Comparison of ENCODE assay signal across 8 mouse cellular contexts in genomic region chr9:53990921-53991320, GRCm38 (mm10). TPM values are rescaled to one million over a fixed set of nuclear protein-coding genes. Genes with fewer than 3 reads are reported as not detected.
DNase-seq lines count a peak whose midpoint lies in the region; ATAC-seq and TF ChIP-seq lines count a peak whose summit lies in the region.

No protein-coding gene starts in this region.

- no peak for TF ChIP-seq POLR2A in heart, adult 2 months (IDR thresholded peaks at IDR 0.05; ENCODE audit: insufficient read depth, low read depth, low read length)
- TF ChIP-seq POLR2A in CH12.LX (IDR thresholded peaks at IDR 0.05; ENCODE audit: low read depth, low read length): no peak

- H3K9ac ChIP-seq in heart, adult 2 months (ENCODE audit: low read depth, low read length): no peak overlapping the region
- H3K9ac ChIP-seq in CH12.LX (ENCODE audit: insufficient read depth, low read depth): no peak overlapping the region
- H3K9ac ChIP-seq in midbrain, postnatal 0 days (replicated peaks; ENCODE audit: low read length, poor library complexity, severe bottlenecking): no peak overlapping the region

- TF ChIP-seq EP300 in heart, adult 2 months (IDR thresholded peaks at IDR 0.05; ENCODE audit: insufficient read depth, low read depth, low read length): no peak
- no peak for TF ChIP-seq EP300 in CH12.LX (IDR thresholded peaks at IDR 0.05; ENCODE audit: low read length)

- dilution Hi-C loops in CH12.LX (cut with MboI; ENCODE audit: extremely low pct_ligation_motif_present, extremely low pct_unique_long_range_greater_than_20kb, low sequenced_read_pairs): no loop called here

- ATAC-seq in granulocyte monocyte progenitor cell, adult 5-6 weeks (replicated peaks; ENCODE audit: poor library complexity, severe bottlenecking): peak; percentile 70
- ATAC-seq in midbrain, postnatal 0 days (ENCODE audit: low FRiP score): peak; percentile 68; the same call in 1 of the 2 replicates
- no peak for ATAC-seq in inflammation-experienced regulatory T-cells, adult 6 months

- peak; percentile 90 for TF ChIP-seq CTCF in heart, adult 2 months (IDR thresholded peaks at IDR 0.05)
- TF ChIP-seq CTCF in CH12.LX (conservative IDR thresholded peaks at IDR 0.05 in 1 of 2, IDR thresholded peaks at IDR 0.05 in 1 of 2; ENCODE audit: low read depth in 2 of 2, low read length in 2 of 2): peak in 1 of 2 experiments; percentile 91; a peak in 3 of 4 replicates
- peak; percentile 96 for TF ChIP-seq CTCF in midbrain, postnatal 0 days (IDR thresholded peaks at IDR 0.05)

- 2% methylated on average over 3 of the region's 3 CpGs for WGBS in heart, adult 2 months
- 4% methylated on average over 3 of the region's 3 CpGs for WGBS in heart, embryonic 10.5 days
- WGBS in midbrain, postnatal 0 days: 6% methylated on average over 3 of the region's 3 CpGs

- in situ Hi-C loops in CH12.LX (cut with MboI; ENCODE audit: low pct_ligation_motif_present, low pct_unique_long_range_greater_than_20kb, low sequenced_read_pairs): loop anchor here (10.0 kb wide), 1 partner anchor 344 kb away; no protein-coding TSS in a partner anchor

- no peaks in the 10 kb centered on the region for H3K27me3 ChIP-seq in heart, adult 2 months (ENCODE audit: control insufficient read depth, insufficient read depth, low read length)
- H3K27me3 ChIP-seq in heart, embryonic 10.5 days (ENCODE audit: insufficient read depth, poor library complexity, severe bottlenecking): 0 out of 2 replicates have a peak, but pooled peaks cover 8% of the 10 kb centered on the region
- H3K27me3 ChIP-seq in CH12.LX (replicated peaks): peaks cover 3% of the 10 kb centered on the region
- H3K27me3 ChIP-seq in midbrain, postnatal 0 days (ENCODE audit: insufficient read depth, low read length): no peaks in the 10 kb centered on the region

- H3K4me2 ChIP-seq in CH12.LX (ENCODE audit: insufficient read depth, low read depth, poor library complexity, severe bottlenecking): no peak overlapping the region
- H3K4me2 ChIP-seq in midbrain, postnatal 0 days (ENCODE audit: low read depth, low read length, poor library complexity, severe bottlenecking): no peak overlapping the region

- H3K9me3 ChIP-seq in heart, embryonic 10.5 days: no peaks in the 10 kb centered on the region
- no peaks in the 10 kb centered on the region for H3K9me3 ChIP-seq in CH12.LX (replicated peaks; ENCODE audit: low read length)
- no peaks in the 10 kb centered on the region for H3K9me3 ChIP-seq in midbrain, postnatal 0 days (ENCODE audit: low read length)

- no peaks in the 10 kb centered on the region for H3K79me2 ChIP-seq in heart, adult 2 months (replicated peaks; ENCODE audit: control insufficient read depth, insufficient read depth, low read length)
- H3K79me2 ChIP-seq in CH12.LX (replicated peaks; ENCODE audit: control insufficient read depth, extremely low read depth, insufficient read depth, poor library complexity, severe bottlenecking): no peaks in the 10 kb centered on the region

- no peaks in the 10 kb centered on the region for H3K36me3 ChIP-seq in heart, adult 2 months (ENCODE audit: control insufficient read depth, insufficient read depth, low read length)
- no peaks in the 10 kb centered on the region for H3K36me3 ChIP-seq in heart, embryonic 10.5 days
- H3K36me3 ChIP-seq in CH12.LX (replicated peaks in 1 of 2; ENCODE audit: control insufficient read depth in 1 of 2, insufficient read depth in 1 of 2, low read length in 1 of 2): no peaks in the 10 kb centered on the region
- H3K36me3 ChIP-seq in midbrain, postnatal 0 days (ENCODE audit: insufficient read depth, low read length): no peaks in the 10 kb centered on the region

- TF ChIP-seq RAD21 in CH12.LX (IDR thresholded peaks at IDR 0.05; ENCODE audit: low read depth, low read length): peak; percentile 96

- intact Hi-C loops in heart, adult 2 months (cut with DNase I): loop anchor here (2.0 to 5.0 kb wide), 3 partner anchors 122 to 346 kb away; no protein-coding TSS in a partner anchor
- intact Hi-C loops in left cerebral cortex, postnatal 14 days (cut with DNase I): loop anchor here (1.0 kb wide), 1 partner anchor 121 kb away; no protein-coding TSS in a partner anchor

- no peak overlapping the region for H3K4me3 ChIP-seq in heart, adult 2 months
- no peak overlapping the region for H3K4me3 ChIP-seq in heart, embryonic 10.5 days
- H3K4me3 ChIP-seq in CH12.LX (replicated peaks in 1 of 3; ENCODE audit: low read depth in 2 of 3, low read length in 2 of 3, poor library complexity in 1 of 3): no peak overlapping the region
- no peak overlapping the region for H3K4me3 ChIP-seq in midbrain, postnatal 0 days (ENCODE audit: low read depth, low read length)

- no peak for DNase-seq in heart, adult 2 months
- DNase-seq in heart, embryonic 10.5 days (ENCODE audit: low spot score): no peak
- peak; percentile 56 for DNase-seq in CH12.LX (ENCODE audit: extremely low read depth)
- DNase-seq in c-Kit-positive CD71-positive TER-119-positive erythroid progenitor cells, embryonic 14.5 days (ENCODE audit: low spot score): peak; percentile 37
- peak; percentile 35 to 41 for DNase-seq in left cerebral cortex, postnatal 14 days (ENCODE audit: low spot score in 2 of 2)
- DNase-seq in midbrain, postnatal 0 days (ENCODE audit: low spot score): peak; percentile 79

- H3K27ac ChIP-seq in heart, adult 2 months: no peak overlapping the region
- H3K27ac ChIP-seq in heart, embryonic 10.5 days: no peak overlapping the region
- H3K27ac ChIP-seq in CH12.LX (ENCODE audit: insufficient read depth, low read depth): no peak overlapping the region
- no peak overlapping the region for H3K27ac ChIP-seq in midbrain, postnatal 0 days (ENCODE audit: low read depth, low read length)

- no peaks in the 10 kb centered on the region for H3K4me1 ChIP-seq in heart, adult 2 months (ENCODE audit: control insufficient read depth, insufficient read depth, low read length)
- no peaks in the 10 kb centered on the region for H3K4me1 ChIP-seq in heart, embryonic 10.5 days
- no peaks in the 10 kb centered on the region for H3K4me1 ChIP-seq in CH12.LX (ENCODE audit: control insufficient read depth in 1 of 2, insufficient read depth in 2 of 2)
- no peaks in the 10 kb centered on the region for H3K4me1 ChIP-seq in midbrain, postnatal 0 days (ENCODE audit: insufficient read depth, low read length)

TF ChIP-seq in CH12.LX, 34 proteins besides CTCF, POLR2A, EP300 and RAD21:
- peak; percentile 84 for TF ChIP-seq SMC3 (IDR thresholded peaks at IDR 0.05; ENCODE audit: low read depth, low read length)
- no peak for TF ChIP-seq JUN (IDR thresholded peaks at IDR 0.05; ENCODE audit: insufficient read depth, low read depth, low read length)
- TF ChIP-seq MEF2A (IDR thresholded peaks at IDR 0.05; ENCODE audit: borderline replicate concordance, low read depth, low read length): no peak
- no peak for TF ChIP-seq ZMIZ1 (IDR thresholded peaks at IDR 0.05; ENCODE audit: low read depth, low read length)
- no peak for TF ChIP-seq TCF12 (IDR thresholded peaks at IDR 0.05; ENCODE audit: low read depth, low read length)
- TF ChIP-seq MYC (IDR thresholded peaks at IDR 0.05; ENCODE audit: low read depth, low read length): 0 out of 2 replicates have a peak, but pooled peaks have one; percentile 33
- no peak for TF ChIP-seq MAFK (IDR thresholded peaks at IDR 0.05; ENCODE audit: insufficient replicate concordance, low read length)
- no peak for TF ChIP-seq ETS1 (conservative IDR thresholded peaks at IDR 0.05; ENCODE audit: low read depth, low read length)
- TF ChIP-seq ZC3H11A (IDR thresholded peaks at IDR 0.05; ENCODE audit: low read depth, low read length): peak; percentile 47
- no peak for TF ChIP-seq USF2 (conservative IDR thresholded peaks at IDR 0.05; ENCODE audit: low read depth, low read length)
- no peak for TF ChIP-seq ZNF384 (IDR thresholded peaks at IDR 0.05; ENCODE audit: low read depth, low read length)

RNA-seq across cellular contexts. Expression of gene Elmod1, which starts 15.8 kb away (rescaled TPM):
- under 1 TPM; 0.10 to 0.18 TPM for total RNA-seq in heart, adult 2 months (2021)
- 0.06 and 0.20 TPM in 2 replicates for polyA plus RNA-seq in heart, adult 2 months (2012; rRNA removed)
- not detected in 2 replicates for polyA plus RNA-seq in heart, embryonic 10.5 days (2016; fragmentation: Nextera tagmentation; extraction: Ambion mirVana)
- total RNA-seq in CH12.LX (2012; rRNA removed) (not detected in 2 replicates), CH12.LX (2014; rRNA removed) (not detected in 2 replicates)
- not detected in 2 replicates for polyA plus RNA-seq in CH12.LX (2012; ENCODE audit: insufficient read length, low read depth)
- not detected in 2 replicates for total RNA-seq in granulocyte monocyte progenitor cell, adult 5-6 weeks (2014; fragmentation: Nextera tagmentation)
- not detected in 2 replicates for total RNA-seq in granulocyte monocyte progenitor cell, adult 5-6 weeks (2017)
- total RNA-seq in left cerebral cortex, postnatal 14 days (2021): 100 to 1,000 TPM; 181 to 192 TPM
- total RNA-seq in midbrain, postnatal 0 days (2014; rRNA removed): 101 and 104 TPM in 2 replicates
- 21.4 and 26.6 TPM in 2 replicates for polyA plus RNA-seq in midbrain, postnatal 0 days (2015; fragmentation: Nextera tagmentation; extraction: Ambion mirVana)
- not detected for polyA plus RNA-seq in inflammation-experienced regulatory T-cells, adult 6 months (2017; shearing (Covaris generic))

Comparison
In these comparisons a context has a peak if more than half of its experiments do, and no peak if none do; other contexts are left out.
1. DNase-seq: peak in CH12.LX (single experiment), c-Kit-positive CD71-positive TER-119-positive erythroid progenitor cells, embryonic 14.5 days (single experiment), left cerebral cortex, postnatal 14 days (2 of 2) and midbrain, postnatal 0 days (single experiment); none in heart, adult 2 months (0 of 2) and heart, embryonic 10.5 days (single experiment).
2. RNA of gene Elmod1, which starts 15.8 kb away (total RNA-seq): 181 to 192 TPM in left cerebral cortex, postnatal 14 days and 101 to 104 TPM in midbrain, postnatal 0 days; 0.10 to 0.18 TPM in heart, adult 2 months, not detected in CH12.LX and not detected in granulocyte monocyte progenitor cell, adult 5-6 weeks; every median in the first group is over 10 times any median in the second.